ENCODE assay signal across 8 mouse cellular contexts in genomic region chr10:81410350-81410749, GRCm38 (mm10). TPM values are rescaled to one million over a fixed set of nuclear protein-coding genes. Genes with fewer than 3 reads are reported as not detected.
DNase-seq lines count a peak whose midpoint lies in the region; ATAC-seq and TF ChIP-seq lines count a peak whose summit lies in the region.

No protein-coding gene starts in this region.

- peak overlapping the region; percentile 30; the same call in 1 of the 2 replicates for H3K4me3 ChIP-seq in hindbrain, embryonic 10.5 days
- H3K4me3 ChIP-seq in hindbrain, embryonic 14.5 days (replicated peaks; ENCODE audit: low read length), result no peak overlapping the region
- no peak overlapping the region for H3K4me3 ChIP-seq in bone marrow, adult 2 months (replicated peaks; ENCODE audit: control insufficient read depth, low read depth, low read length)
- H3K4me3 ChIP-seq in hindbrain, embryonic 12.5 days, result no peak overlapping the region
- no peak overlapping the region for H3K4me3 ChIP-seq in liver, postnatal 0 days (ENCODE audit: low read depth, low read length)

- H3K9me3 ChIP-seq in hindbrain, embryonic 10.5 days, result no peaks in the 10 kb centered on the region
- no peaks in the 10 kb centered on the region for H3K9me3 ChIP-seq in hindbrain, embryonic 14.5 days (ENCODE audit: control insufficient read depth, low read length)
- H3K9me3 ChIP-seq in hindbrain, embryonic 12.5 days (replicated peaks), result no peaks in the 10 kb centered on the region
- H3K9me3 ChIP-seq in liver, postnatal 0 days (ENCODE audit: low read length), result no peaks in the 10 kb centered on the region

- no peak for TF ChIP-seq CTCF in bone marrow, adult 2 months (IDR thresholded peaks at IDR 0.05; ENCODE audit: control insufficient read depth, insufficient read depth, low read length)
- no peak for TF ChIP-seq CTCF in liver, postnatal 0 days (IDR thresholded peaks at IDR 0.05; ENCODE audit: low read depth)

- H3K9ac ChIP-seq in hindbrain, embryonic 14.5 days, result no peak overlapping the region; the same call in 1 of the 2 replicates
- no peak overlapping the region for H3K9ac ChIP-seq in hindbrain, embryonic 12.5 days
- H3K9ac ChIP-seq in liver, postnatal 0 days (replicated peaks), result no peak overlapping the region

- H3K27me3 ChIP-seq in hindbrain, embryonic 10.5 days (ENCODE audit: insufficient read depth, poor library complexity, severe bottlenecking), result peaks cover 54% of the 10 kb centered on the region
- peaks cover 15% of the 10 kb centered on the region; the same call in 1 of the 2 replicates for H3K27me3 ChIP-seq in hindbrain, embryonic 14.5 days (ENCODE audit: control insufficient read depth, insufficient read depth, low read length)
- peaks cover 33% of the 10 kb centered on the region for H3K27me3 ChIP-seq in hindbrain, embryonic 12.5 days
- peaks cover 4% of the 10 kb centered on the region; the same call in 1 of the 2 replicates for H3K27me3 ChIP-seq in liver, postnatal 0 days (ENCODE audit: insufficient read depth, low read length)

- H3K36me3 ChIP-seq in hindbrain, embryonic 10.5 days, result peaks cover 6% of the 10 kb centered on the region; the same call in 1 of the 2 replicates
- peaks cover 31% of the 10 kb centered on the region for H3K36me3 ChIP-seq in hindbrain, embryonic 14.5 days (replicated peaks; ENCODE audit: control insufficient read depth, insufficient read depth)
- 0 out of 2 replicates have a peak, but pooled peaks cover 7% of the 10 kb centered on the region for H3K36me3 ChIP-seq in hindbrain, embryonic 12.5 days
- H3K36me3 ChIP-seq in liver, postnatal 0 days (replicated peaks; ENCODE audit: insufficient read depth, low read length), result peaks cover 6% of the 10 kb centered on the region; the same call in 1 of the 2 replicates

- TF ChIP-seq POLR2A in bone marrow, adult 2 months (IDR thresholded peaks at IDR 0.05; ENCODE audit: borderline replicate concordance, control insufficient read depth, low read depth, low read length), result no peak

- peak overlapping the region; percentile 88 for H3K27ac ChIP-seq in hindbrain, embryonic 10.5 days
- no peak overlapping the region for H3K27ac ChIP-seq in hindbrain, embryonic 14.5 days
- H3K27ac ChIP-seq in bone marrow, adult 2 months (ENCODE audit: control insufficient read depth, insufficient read depth, low read depth, low read length, poor library complexity), result peak overlapping the region; percentile 72
- 0 out of 2 replicates have a peak overlapping the region, but pooled peaks have one; percentile 75 for H3K27ac ChIP-seq in hindbrain, embryonic 12.5 days
- peak overlapping the region; percentile 64; the same call in 1 of the 2 replicates for H3K27ac ChIP-seq in liver, postnatal 0 days (ENCODE audit: low read depth)

- H3K4me2 ChIP-seq in hindbrain, embryonic 14.5 days (replicated peaks), result no peak overlapping the region
- no peak overlapping the region for H3K4me2 ChIP-seq in hindbrain, embryonic 12.5 days (replicated peaks)
- no peak overlapping the region for H3K4me2 ChIP-seq in liver, postnatal 0 days (ENCODE audit: low read depth, low read length)

- TF ChIP-seq EP300 in liver, postnatal 0 days (IDR thresholded peaks at IDR 0.05; ENCODE audit: low read depth), result no peak

- no peak for ATAC-seq in hindbrain, embryonic 14.5 days (ENCODE audit: low FRiP score)
- ATAC-seq in hindbrain, embryonic 12.5 days (ENCODE audit: low FRiP score), result no peak
- no peak for ATAC-seq in liver, postnatal 0 days
- no peak for ATAC-seq in erythroid progenitor cell, adult 5-6 weeks (replicated peaks; ENCODE audit: low FRiP score, poor library complexity, severe bottlenecking)

- WGBS in hindbrain, embryonic 10.5 days, result 65% methylated on average over 4 of the region's 4 CpGs
- 76% methylated on average over 4 of the region's 4 CpGs for WGBS in hindbrain, embryonic 14.5 days
- WGBS in bone marrow, adult 2 months, result 18% methylated on average over 4 of the region's 4 CpGs
- WGBS in hindbrain, embryonic 12.5 days, result 69% methylated on average over 4 of the region's 4 CpGs
- WGBS in liver, postnatal 0 days (ENCODE audit: insufficient replicate concordance), result 25% methylated on average over 4 of the region's 4 CpGs

- no peak for DNase-seq in hindbrain, embryonic 10.5 days (ENCODE audit: low spot score)
- DNase-seq in hindbrain, embryonic 14.5 days (ENCODE audit: low spot score), result no peak
- DNase-seq in liver, postnatal 0 days, result no peak
- DNase-seq in frontal cortex, postnatal 14 days (ENCODE audit: low spot score in 2 of 2), result no peak
- DNase-seq in urinary bladder, postnatal 14 days (ENCODE audit: low spot score), result no peak

- peaks cover 100% of the 10 kb centered on the region for H3K4me1 ChIP-seq in hindbrain, embryonic 10.5 days (replicated peaks)
- peaks cover 46% of the 10 kb centered on the region for H3K4me1 ChIP-seq in hindbrain, embryonic 14.5 days (replicated peaks; ENCODE audit: control insufficient read depth, insufficient read depth, low read length)
- peaks cover 24% of the 10 kb centered on the region for H3K4me1 ChIP-seq in bone marrow, adult 2 months (ENCODE audit: control insufficient read depth, insufficient read depth, low read length)
- H3K4me1 ChIP-seq in hindbrain, embryonic 12.5 days, result peaks cover 86% of the 10 kb centered on the region
- H3K4me1 ChIP-seq in liver, postnatal 0 days (ENCODE audit: insufficient read depth), result peaks cover 78% of the 10 kb centered on the region

RNA-seq across cellular contexts. Expression of gene Smim24, which starts 17.5 kb away (rescaled TPM):
- 2.7 and 3.0 TPM in 2 replicates for polyA plus RNA-seq in hindbrain, embryonic 10.5 days (2016; fragmentation: Nextera tagmentation; extraction: Ambion mirVana)
- 0.84 and 1.3 TPM in 2 replicates for polyA plus RNA-seq in hindbrain, embryonic 14.5 days (2014; fragmentation: Nextera tagmentation; extraction: Ambion mirVana)
- 7.9 and 18.0 TPM in 2 replicates for polyA plus RNA-seq in bone marrow, adult 2 months (2011; ENCODE audit: insufficient read depth, insufficient read length, low replicate concordance, missing spikeins)
- 1.9 and 2.7 TPM in 2 replicates for polyA plus RNA-seq in hindbrain, embryonic 12.5 days (2016; fragmentation: Nextera tagmentation; extraction: Ambion mirVana)
- polyA plus RNA-seq in liver, postnatal 0 days (2015; fragmentation: Nextera tagmentation; extraction: Ambion mirVana), result 1.7 and 2.0 TPM in 2 replicates
- total RNA-seq in erythroid progenitor cell, adult 5-6 weeks (2015; ENCODE audit: low replicate concordance), result 5.4 and 7.5 TPM in 2 replicates
- 4.2 TPM in 1 of 2 replicates, not detected in the other for total RNA-seq in erythroid progenitor cell, adult 5-6 weeks (2017; ENCODE audit: low replicate concordance)

RNA-seq across cellular contexts. Expression of gene Gm48552, which starts 21.5 kb away (rescaled TPM):
- 1.0 and 2.5 TPM in 2 replicates for polyA plus RNA-seq in hindbrain, embryonic 10.5 days (2016; fragmentation: Nextera tagmentation; extraction: Ambion mirVana)
- polyA plus RNA-seq in hindbrain, embryonic 14.5 days (2014; fragmentation: Nextera tagmentation; extraction: Ambion mirVana), result 1.9 and 2.2 TPM in 2 replicates
- polyA plus RNA-seq in bone marrow, adult 2 months (2011; ENCODE audit: insufficient read depth, insufficient read length, low replicate concordance, missing spikeins), result not detected in 2 replicates
- 1.1 and 2.4 TPM in 2 replicates for polyA plus RNA-seq in hindbrain, embryonic 12.5 days (2016; fragmentation: Nextera tagmentation; extraction: Ambion mirVana)
- polyA plus RNA-seq in liver, postnatal 0 days (2015; fragmentation: Nextera tagmentation; extraction: Ambion mirVana), result not detected in 2 replicates
- not detected in 2 replicates for total RNA-seq in erythroid progenitor cell, adult 5-6 weeks (2015; ENCODE audit: low replicate concordance)
- total RNA-seq in erythroid progenitor cell, adult 5-6 weeks (2017; ENCODE audit: low replicate concordance), result not detected in 2 replicates

RNA-seq across cellular contexts. Expression of gene Gm48551, which starts 26.1 kb away (rescaled TPM):
- 4.0 and 4.8 TPM in 2 replicates for polyA plus RNA-seq in hindbrain, embryonic 10.5 days (2016; fragmentation: Nextera tagmentation; extraction: Ambion mirVana)
- 5.5 and 5.7 TPM in 2 replicates for polyA plus RNA-seq in hindbrain, embryonic 14.5 days (2014; fragmentation: Nextera tagmentation; extraction: Ambion mirVana)
- polyA plus RNA-seq in bone marrow, adult 2 months (2011; ENCODE audit: insufficient read depth, insufficient read length, low replicate concordance, missing spikeins), result 3.4 and 4.3 TPM in 2 replicates
- polyA plus RNA-seq in hindbrain, embryonic 12.5 days (2016; fragmentation: Nextera tagmentation; extraction: Ambion mirVana), result 5.7 and 5.9 TPM in 2 replicates
- 0.40 and 0.70 TPM in 2 replicates for polyA plus RNA-seq in liver, postnatal 0 days (2015; fragmentation: Nextera tagmentation; extraction: Ambion mirVana)
- total RNA-seq in erythroid progenitor cell, adult 5-6 weeks (2015; ENCODE audit: low replicate concordance), result 2.1 and 4.3 TPM in 2 replicates
- total RNA-seq in erythroid progenitor cell, adult 5-6 weeks (2017; ENCODE audit: low replicate concordance), result not detected in 2 replicates

RNA-seq across cellular contexts. Expression of gene Dohh, which starts 26.1 kb away (rescaled TPM):
- polyA plus RNA-seq in hindbrain, embryonic 10.5 days (2016; fragmentation: Nextera tagmentation; extraction: Ambion mirVana), result 95.8 and 98.2 TPM in 2 replicates
- 68.9 TPM in 2 replicates for polyA plus RNA-seq in hindbrain, embryonic 14.5 days (2014; fragmentation: Nextera tagmentation; extraction: Ambion mirVana)
- polyA plus RNA-seq in bone marrow, adult 2 months (2011; ENCODE audit: insufficient read depth, insufficient read length, low replicate concordance, missing spikeins), result 14.6 and 23.0 TPM in 2 replicates
- 62.7 and 67.5 TPM in 2 replicates for polyA plus RNA-seq in hindbrain, embryonic 12.5 days (2016; fragmentation: Nextera tagmentation; extraction: Ambion mirVana)
- 39.3 and 42.1 TPM in 2 replicates for polyA plus RNA-seq in liver, postnatal 0 days (2015; fragmentation: Nextera tagmentation; extraction: Ambion mirVana)
- 8.8 TPM in 1 of 2 replicates, not detected in the other for total RNA-seq in erythroid progenitor cell, adult 5-6 weeks (2015; ENCODE audit: low replicate concordance)
- 4.0 and 17.2 TPM in 2 replicates for total RNA-seq in erythroid progenitor cell, adult 5-6 weeks (2017; ENCODE audit: low replicate concordance)

RNA-seq across cellular contexts. Expression of gene Fzr1, which starts 32.0 kb away (rescaled TPM):
- polyA plus RNA-seq in hindbrain, embryonic 10.5 days (2016; fragmentation: Nextera tagmentation; extraction: Ambion mirVana), result 138 and 143 TPM in 2 replicates
- polyA plus RNA-seq in hindbrain, embryonic 14.5 days (2014; fragmentation: Nextera tagmentation; extraction: Ambion mirVana), result 119 and 125 TPM in 2 replicates
- 126 and 131 TPM in 2 replicates for polyA plus RNA-seq in bone marrow, adult 2 months (2011; ENCODE audit: insufficient read depth, insufficient read length, low replicate concordance, missing spikeins)
- 132 and 134 TPM in 2 replicates for polyA plus RNA-seq in hindbrain, embryonic 12.5 days (2016; fragmentation: Nextera tagmentation; extraction: Ambion mirVana)
- polyA plus RNA-seq in liver, postnatal 0 days (2015; fragmentation: Nextera tagmentation; extraction: Ambion mirVana), result 69.7 and 74.6 TPM in 2 replicates
- 235 and 246 TPM in 2 replicates for total RNA-seq in erythroid progenitor cell, adult 5-6 weeks (2015; ENCODE audit: low replicate concordance)
- 247 and 266 TPM in 2 replicates for total RNA-seq in erythroid progenitor cell, adult 5-6 weeks (2017; ENCODE audit: low replicate concordance)
